Mouse (Mus musculus): ENCODE results near the gene Ccdc134.

Ccdc134 gene

DNA sequence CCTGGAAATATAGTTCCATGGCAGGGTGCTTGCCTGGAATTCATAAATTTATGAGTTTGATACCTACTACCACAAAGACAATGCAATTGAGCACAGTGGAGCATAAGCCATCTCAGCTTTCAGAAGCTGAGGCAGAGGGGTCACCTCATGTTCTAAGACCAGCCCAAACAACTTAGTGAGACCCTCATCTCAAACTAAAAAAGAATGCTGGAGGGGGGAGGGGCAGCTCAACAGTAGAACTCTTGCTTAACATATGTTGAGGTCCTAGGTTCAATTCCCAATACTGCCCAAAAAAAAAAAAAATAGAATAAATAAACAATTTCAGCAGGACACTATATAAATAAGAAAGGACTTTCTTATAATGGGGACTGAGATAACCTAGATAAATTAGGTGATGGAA, 22.3 kb downstream of the Ccdc134 start:
- no peak for DNase-seq

- no peak for DNase-seq
These were observed 23.5 kb downstream of the Ccdc134 start for GRCm38 (mm10) chr15:82151176-82151575.

- no peak for DNase-seq
These were observed 24.3 kb downstream of the Ccdc134 start for GRCm38 (mm10) chr15:82152022-82152421.

DNA sequence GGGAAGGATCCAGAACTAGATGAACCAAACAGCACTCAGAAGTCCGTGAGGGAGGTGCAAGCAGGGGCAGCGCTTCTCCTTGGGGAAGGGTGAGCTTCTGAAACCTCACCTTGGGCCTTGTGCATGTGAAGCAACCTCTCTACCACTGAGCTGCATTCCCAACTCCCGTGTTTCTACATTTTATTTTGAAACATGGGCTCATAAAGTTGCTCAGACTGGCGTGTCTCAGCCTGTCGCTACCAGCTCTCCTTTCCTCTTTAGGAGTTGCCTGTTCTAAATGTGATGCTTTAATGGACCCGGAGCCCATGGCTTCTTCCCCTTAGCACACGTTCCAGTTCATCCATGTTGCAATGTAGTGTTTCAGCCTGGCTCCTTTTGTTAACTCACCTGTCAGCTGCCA, 24.7 kb downstream of the Ccdc134 start:
- DNase-seq = no peak

DNA sequence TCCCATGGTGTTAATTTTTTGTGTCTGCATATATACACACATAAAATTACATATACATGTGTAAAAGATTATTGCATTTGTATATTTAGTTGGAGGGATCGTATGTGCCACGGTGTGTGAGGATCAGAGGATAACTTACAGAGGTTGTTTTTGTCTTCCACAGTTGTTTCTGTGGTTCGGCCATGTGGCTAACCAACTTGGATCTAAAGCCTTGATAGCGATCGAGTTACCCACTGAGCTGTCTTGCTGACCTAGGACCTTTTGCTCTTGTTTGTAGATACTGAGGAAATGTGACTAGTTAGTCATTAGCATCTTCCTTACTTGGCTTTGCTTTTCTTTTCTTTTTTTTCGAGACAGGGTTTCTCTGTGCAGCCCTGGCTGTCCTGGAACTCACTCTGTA, 28.6 kb downstream of the Ccdc134 start:
- no peak for DNase-seq

GRCm38 (mm10) chr15:82156902-82157301, 29.2 kb downstream of the Ccdc134 start:
- no peak for DNase-seq

DNA sequence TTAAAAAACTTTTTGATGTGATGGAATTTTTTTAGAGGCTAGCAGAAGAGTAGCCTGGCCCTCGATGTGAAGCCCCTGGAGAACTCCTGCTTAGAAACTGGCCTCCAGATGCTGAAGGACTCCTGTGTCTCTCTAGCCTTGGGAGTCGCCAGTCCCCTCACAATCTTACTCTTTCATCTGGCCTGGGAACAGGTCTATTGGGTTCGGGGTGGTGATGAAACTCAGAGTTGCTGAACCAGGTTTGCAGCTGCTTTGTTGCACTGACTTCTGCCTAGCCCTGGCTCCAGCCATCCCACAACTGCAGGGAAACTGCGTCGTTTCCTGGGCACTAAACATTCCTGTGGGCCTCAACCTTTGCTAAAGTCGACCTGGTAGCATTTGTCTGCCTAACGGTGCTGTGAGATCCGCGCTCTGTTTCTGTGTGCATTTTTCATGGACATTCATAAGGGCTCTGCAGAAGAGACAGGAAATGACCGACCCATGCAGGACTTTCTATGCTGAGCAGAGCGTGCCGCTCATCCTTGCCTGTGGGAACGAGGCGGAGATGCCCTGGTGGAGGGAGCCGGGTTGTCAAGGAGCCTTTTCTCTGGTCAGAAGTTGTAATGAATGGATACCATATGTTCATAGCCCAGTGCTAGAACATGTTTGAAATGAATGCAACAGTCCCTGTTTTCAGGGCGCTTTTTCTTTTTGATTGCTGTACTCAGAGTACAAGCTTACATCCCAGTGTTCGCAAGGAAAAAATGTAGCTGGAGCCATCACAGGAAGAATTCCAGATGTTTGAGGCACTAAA, 30.7 kb downstream of the Ccdc134 start:
- DNase-seq = no peak

- DNase-seq = no peak
These were observed 31.7 kb downstream of the Ccdc134 start for GRCm38 (mm10) chr15:82159471-82159870.

GRCm38 (mm10) chr15:82160731-82161640, 33.3 kb downstream of the Ccdc134 start:
- peak; percentile 62 for DNase-seq

- no peak for DNase-seq
These were observed 34.4 kb downstream of the Ccdc134 start for GRCm38 (mm10) chr15:82161965-82162600.

DNA sequence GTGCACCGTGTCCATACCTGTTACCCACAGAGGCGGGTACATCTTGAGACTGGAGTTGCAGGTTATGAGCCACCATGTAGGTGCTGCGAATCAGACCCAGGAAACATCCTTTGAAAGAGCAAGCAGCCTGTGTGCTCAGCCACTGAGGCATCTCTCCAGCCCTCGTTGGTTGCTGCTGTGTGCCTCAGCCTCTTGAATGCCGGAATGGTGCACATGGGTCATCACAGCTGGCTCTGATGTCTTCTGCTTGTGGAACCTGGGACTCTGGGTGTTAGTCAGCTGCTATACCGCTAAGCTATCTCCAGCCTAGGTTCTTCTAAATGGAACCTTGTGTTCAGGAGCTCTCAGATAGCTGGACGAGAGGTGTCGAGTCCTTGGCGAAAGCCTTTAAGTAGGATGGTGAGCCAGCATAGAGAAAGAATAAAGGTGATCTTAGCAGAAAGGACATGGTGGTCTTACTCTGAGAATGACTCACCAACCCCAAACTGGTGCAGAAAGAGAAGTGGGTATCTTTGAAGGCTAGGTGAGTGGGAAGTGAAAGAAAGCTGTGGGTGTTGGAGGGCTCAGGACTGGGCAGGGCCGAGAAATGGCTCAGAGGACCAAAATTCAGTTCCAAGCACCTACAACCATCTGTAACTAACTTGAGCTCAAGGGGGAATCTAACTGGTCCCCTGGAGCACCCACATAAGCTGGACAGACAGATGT, 35.8 kb downstream of the Ccdc134 start:
- no peak for DNase-seq

DNA sequence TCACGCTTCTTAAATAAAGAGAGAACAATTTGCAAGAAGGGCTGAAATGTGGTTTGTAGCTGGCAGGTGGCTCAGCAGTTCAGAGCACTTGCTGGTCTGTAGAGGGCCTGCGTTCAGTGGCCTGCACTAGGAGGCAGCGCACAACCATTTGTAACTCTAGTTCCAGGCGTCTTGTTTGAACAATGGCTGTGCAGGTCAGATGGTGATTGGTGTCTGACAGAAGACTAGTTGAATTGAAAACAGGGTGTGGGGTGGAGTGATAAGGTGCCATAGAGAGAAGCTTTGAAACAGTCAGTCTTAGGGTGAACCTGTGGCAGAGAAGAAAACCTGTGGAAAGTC, 36.3 kb downstream of the Ccdc134 start:
- DNase-seq = no peak

- DNase-seq = no peak
These were observed 36.8 kb downstream of the Ccdc134 start for GRCm38 (mm10) chr15:82164496-82164895.

DNA sequence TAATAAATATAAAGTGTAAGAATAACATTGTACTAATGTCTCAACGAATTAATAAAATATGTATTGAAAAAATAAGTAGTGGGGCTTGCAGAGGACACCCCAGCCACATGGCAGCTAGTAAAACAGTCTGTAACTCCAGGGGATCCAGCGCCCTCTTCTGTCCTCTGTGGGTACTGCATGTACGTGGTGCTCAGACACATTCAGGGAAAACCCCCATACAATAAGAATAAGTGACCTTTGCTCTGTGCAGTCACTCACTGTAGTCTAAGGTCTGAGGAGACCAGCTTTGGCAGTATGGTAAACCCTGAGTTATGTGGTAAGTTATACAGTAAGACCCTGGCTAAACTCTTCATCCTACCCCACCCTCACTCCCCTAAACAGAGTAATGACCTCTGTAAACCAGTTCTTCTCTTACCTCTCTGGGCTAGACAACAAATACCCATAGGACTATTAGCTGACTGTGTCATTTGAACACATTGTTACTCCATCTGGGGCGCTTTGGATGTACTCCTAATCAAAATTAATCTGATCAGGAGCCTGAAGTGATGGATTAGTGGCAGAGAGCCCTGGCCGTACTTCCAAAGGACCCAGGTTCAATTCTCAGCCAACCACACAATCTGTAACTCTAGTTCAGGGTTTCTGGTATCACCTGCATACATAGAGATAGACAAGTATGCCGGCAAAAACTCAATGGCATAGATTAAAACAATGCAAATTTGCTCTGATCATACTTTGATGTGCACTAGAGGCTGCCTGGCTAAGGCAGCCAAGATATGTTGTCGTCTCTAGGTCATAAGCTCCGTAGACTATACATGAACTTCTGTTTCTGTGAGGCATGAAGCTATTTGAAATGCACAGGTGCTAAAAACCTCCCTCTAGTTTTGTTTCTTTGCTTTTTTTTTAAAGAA, 37.9 kb downstream of the Ccdc134 start:
- DNase-seq = peak; percentile 94

GRCm38 (mm10) chr15:82166240-82167100, 38.7 kb downstream of the Ccdc134 start:
- DNase-seq = no peak

GRCm38 (mm10) chr15:82167201-82168168, 39.8 kb downstream of the Ccdc134 start:
- no peak for DNase-seq

DNA sequence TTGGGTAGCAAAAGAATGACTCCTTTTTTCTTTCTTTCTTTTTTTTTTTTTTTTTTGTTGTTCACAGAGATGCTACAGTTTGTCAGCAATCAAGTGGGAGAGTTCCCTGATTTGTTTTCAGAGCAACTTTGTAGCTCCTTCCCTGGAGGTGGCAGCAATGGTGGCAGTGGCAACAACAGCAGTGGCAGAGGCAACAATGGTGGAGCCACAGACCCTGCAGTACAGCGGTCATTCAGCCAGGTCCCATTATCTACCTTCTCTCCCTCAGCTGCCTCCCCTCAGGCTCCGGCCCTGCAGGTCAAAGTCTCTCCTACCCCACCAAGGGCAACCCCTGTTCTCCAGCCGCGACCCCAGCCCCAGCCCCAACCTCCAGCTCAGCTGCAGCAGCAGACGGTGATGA, 41.9 kb downstream of the Ccdc134 start:
- DNase-seq = no peak

GRCm38 (mm10) chr15:82170437-82171377, 43.0 kb downstream of the Ccdc134 start:
- DNase-seq = no peak

Measured in lung, postnatal 36 days (tissue).